Mouse (Mus musculus) erythroblast, embryonic 14.5 days (primary cell): ENCODE results near the gene Stard10. TPM values are rescaled to one million over a fixed set of nuclear protein-coding genes. Genes with fewer than 3 reads are reported as not detected.

Experiments used
- H3K27me3 ChIP-seq: 2 replicates; pipeline ENCODE4 v1.6.1; 2012; ENCODE audit warnings: inconsistent platforms; ENCODE audit not compliant: control insufficient read depth
- H3K36me3 ChIP-seq: 2 replicates; pipeline ENCODE4 v1.6.1; 2012; ENCODE audit warnings: mild to moderate bottlenecking, inconsistent platforms; ENCODE audit not compliant: control insufficient read depth
- H3K4me1 ChIP-seq: 2 replicates; pipeline ENCODE4 v1.6.1; 2012; ENCODE audit warnings: inconsistent platforms; ENCODE audit not compliant: control insufficient read depth
- H3K4me3 ChIP-seq: replicated peaks from 2 replicates; pipeline ENCODE3; 2012; ENCODE audit warnings: moderate library complexity, mild to moderate bottlenecking, inconsistent platforms
- H3K9me3 ChIP-seq: 2 replicates; pipeline ENCODE4 v1.6.1; 2012; ENCODE audit warnings: low read length, inconsistent platforms, mixed read lengths; ENCODE audit not compliant: control insufficient read depth
- GATA1 ChIP-seq: IDR thresholded peaks from 2 replicates; pipeline ENCODE4 v1.6.1; 2012; ENCODE audit warnings: low read length, inconsistent platforms, mixed read lengths
- TAL1 ChIP-seq: IDR thresholded peaks from 3 replicates; pipeline ENCODE4 v1.6.1; 2012; ENCODE audit warnings: low read length, inconsistent platforms, mixed read lengths
- polyA plus RNA-seq: library from polyadenylated mRNA; stranded (reverse); fragments of >175 nt; gene quantifications from 2 replicates; pipeline ENCODE4 v1.2.3, GENCODE M21; 2012

The Stard10 gene
- polyA plus RNA-seq, 1 experiment = 63.0 TPM

DNA sequence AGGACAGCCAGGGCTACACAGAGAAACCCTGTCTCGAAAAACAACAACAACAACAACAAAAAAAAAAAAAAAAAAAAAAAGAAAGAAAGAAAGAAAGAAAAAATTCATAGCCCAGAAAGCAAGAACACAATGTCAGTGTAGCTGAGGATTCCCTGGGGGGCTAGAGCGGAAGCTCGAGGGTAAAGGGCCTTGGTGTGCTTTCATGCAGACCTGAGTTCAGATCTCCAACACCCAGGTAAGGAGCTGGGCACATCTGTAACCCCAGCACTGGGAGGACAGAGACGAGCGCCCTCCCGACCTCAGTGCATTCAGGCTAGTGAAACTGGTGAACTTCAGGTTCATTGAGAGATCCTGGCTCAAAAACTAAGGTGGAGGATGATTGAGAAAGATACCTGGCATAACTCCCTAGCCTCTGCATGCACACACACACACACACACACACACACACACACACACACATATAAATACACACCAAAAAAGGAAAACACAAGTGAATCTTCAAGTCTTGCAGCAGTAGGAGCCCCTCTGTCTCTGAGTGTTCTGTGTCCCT lies 38.7 kb downstream of the Stard10 start:
- TF ChIP-seq GATA1 = no peak
- TF ChIP-seq TAL1 = no peak
- H3K4me3 ChIP-seq = no peak overlapping the region
- H3K9me3 ChIP-seq = no peaks in the 10 kb centered on the region
- peaks cover 7% of the 10 kb centered on the region for H3K4me1 ChIP-seq
- no peaks in the 10 kb centered on the region for H3K27me3 ChIP-seq
- H3K36me3 ChIP-seq = no peaks in the 10 kb centered on the region

DNA sequence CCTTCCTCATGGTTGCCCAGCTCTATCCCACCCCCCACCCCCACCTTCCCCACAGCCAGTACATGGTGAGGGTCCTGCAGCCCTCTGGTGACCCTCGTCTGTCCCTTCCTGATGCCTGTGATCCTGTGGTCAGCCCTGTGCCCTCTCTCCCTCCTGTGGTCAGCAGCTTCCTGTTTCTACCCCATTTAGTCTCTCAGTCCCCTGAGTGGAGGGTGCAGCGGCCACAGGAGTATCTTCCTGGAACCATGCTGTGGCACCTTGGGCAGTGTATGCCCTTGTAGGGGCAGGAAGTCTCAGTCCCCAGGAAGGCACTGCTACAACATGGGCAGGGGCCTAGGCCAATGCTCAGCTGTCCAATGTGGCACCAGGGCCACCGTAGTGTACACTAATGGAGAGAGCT lies 40.0 kb downstream of the Stard10 start:
- H3K4me3 ChIP-seq = no peak overlapping the region
- H3K9me3 ChIP-seq = no peaks in the 10 kb centered on the region
- H3K36me3 ChIP-seq = no peaks in the 10 kb centered on the region
- no peaks in the 10 kb centered on the region for H3K27me3 ChIP-seq
- peaks cover 7% of the 10 kb centered on the region for H3K4me1 ChIP-seq
- no peak for TF ChIP-seq TAL1
- TF ChIP-seq GATA1 = no peak

DNA sequence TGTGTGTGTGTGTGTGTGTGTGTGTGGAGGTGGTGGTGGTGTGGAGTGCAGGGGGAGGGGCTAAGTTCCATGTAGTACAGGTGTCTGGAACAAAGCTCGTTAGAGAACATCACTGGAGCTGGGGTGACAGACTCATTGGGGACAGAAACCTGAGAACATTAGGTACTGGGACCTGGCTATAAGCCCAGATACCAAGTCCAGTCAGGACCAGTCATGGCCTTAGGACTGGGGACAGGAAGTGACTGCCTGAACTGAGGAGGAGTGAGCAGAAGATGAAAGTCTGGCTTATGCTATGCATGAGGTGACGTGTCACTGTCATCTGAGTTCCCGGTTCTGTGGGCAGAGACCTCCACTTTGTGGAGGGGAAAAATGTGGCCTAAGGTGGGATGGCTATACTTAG lies 43.5 kb downstream of the Stard10 start:
- H3K9me3 ChIP-seq = no peaks in the 10 kb centered on the region
- TF ChIP-seq TAL1 (no peak), GATA1 (no peak)
- H3K36me3 ChIP-seq = no peaks in the 10 kb centered on the region
- H3K4me3 ChIP-seq = no peak overlapping the region
- H3K27me3 ChIP-seq = no peaks in the 10 kb centered on the region
- H3K4me1 ChIP-seq = peaks cover 5% of the 10 kb centered on the region

DNA sequence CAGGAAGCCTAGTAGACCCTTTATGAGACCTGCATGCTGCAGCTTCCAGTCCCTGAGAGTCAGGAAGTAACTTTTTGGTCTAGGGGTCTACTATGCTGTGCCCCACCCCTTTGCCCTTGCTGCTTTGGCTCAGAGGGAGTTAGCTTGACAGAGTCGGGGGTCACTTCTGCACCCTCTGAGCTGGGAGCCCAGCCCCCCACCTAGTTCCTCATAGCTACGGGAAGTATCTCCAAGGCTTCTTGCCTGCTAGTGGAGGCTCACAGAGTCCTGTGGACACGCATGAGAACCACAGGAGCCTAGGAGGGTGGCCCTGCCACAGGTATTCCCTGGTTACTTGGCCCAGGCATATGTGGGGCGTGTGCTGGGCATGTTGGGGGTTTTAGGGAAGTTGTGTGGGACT lies 44.1 kb downstream of the Stard10 start:
- Histone ChIP-seq H3K4me1 (peaks cover 5% of the 10 kb centered on the region), H3K4me3 (no peak overlapping the region)
- no peak for TF ChIP-seq GATA1

DNA sequence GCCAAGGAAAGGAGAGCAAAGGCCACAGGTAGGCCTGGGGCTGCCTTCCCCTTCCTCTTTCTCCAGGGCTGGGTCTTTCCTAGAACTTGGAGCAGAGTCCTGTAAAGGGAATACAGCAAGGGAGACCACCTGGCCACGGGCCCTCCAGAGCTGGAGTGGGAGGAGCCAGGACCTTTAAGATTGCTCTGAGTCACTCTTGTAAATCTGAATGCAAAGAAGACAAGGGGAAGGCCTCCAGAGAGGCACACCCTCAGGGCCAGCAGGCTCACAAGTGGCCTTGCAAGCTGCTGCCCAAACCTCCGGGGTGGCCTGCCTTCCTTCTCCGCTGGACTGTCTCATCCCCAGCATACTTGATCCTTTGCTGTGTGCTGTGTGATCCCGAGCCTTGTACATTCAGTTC lies 44.9 kb downstream of the Stard10 start:
- H3K36me3 ChIP-seq = no peaks in the 10 kb centered on the region
- peaks cover 4% of the 10 kb centered on the region for H3K4me1 ChIP-seq
- no peak for TF ChIP-seq GATA1
- no peak for TF ChIP-seq TAL1
- H3K9me3 ChIP-seq = no peaks in the 10 kb centered on the region
- no peaks in the 10 kb centered on the region for H3K27me3 ChIP-seq
- H3K4me3 ChIP-seq = no peak overlapping the region

More for the DNA sequence above, 44.1 kb downstream of the Stard10 start:
- Histone ChIP-seq H3K9me3 (no peaks in the 10 kb centered on the region), H3K27me3 (no peaks in the 10 kb centered on the region), H3K36me3 (no peaks in the 10 kb centered on the region)

DNA sequence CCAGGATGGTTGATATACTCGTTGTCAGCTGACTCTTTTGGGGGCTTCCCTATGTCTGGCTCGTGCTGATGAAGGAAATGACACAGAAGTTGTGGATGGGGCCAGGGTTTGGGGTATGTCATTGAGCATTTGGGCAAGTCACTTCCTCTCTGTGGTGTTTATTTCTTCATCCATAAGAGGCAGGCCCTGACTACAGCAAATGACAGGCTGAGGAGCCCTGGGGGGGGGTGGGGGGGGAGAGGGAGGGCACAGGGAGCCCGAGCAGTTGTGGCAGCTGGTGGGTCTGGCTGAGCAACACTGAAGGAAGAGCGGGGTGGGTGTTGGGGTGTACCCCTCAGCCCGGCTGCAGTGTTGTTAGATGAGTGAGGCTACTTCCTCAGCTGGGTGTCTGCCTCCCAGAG lies 45.9 kb downstream of the Stard10 start:
- Histone ChIP-seq H3K4me3 (no peak overlapping the region), H3K27me3 (no peaks in the 10 kb centered on the region), H3K9me3 (no peaks in the 10 kb centered on the region), H3K4me1 (no peaks in the 10 kb centered on the region), H3K36me3 (no peaks in the 10 kb centered on the region)
- TF ChIP-seq TAL1 (no peak), GATA1 (no peak)

DNA sequence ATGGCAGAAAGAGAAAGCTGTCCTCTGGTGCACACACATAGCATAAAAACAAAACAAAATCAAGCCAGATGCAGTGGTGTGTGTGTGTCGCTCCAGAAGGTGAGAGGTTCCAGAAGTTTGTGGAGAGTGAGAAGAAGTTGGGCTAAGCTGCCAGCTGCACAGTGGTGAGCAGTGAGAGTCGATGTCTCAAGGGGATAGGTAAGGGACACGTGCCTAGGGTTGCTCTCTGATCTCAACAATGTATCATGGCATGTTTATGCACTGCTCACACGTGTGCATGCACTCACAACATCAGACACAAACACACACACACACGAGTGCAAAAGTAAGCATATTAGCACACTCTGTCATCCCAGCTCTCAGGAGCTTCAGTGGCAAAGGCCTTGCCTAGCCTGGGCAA lies 47.0 kb downstream of the Stard10 start:
- no peak for TF ChIP-seq TAL1
- no peak for TF ChIP-seq GATA1
- Histone ChIP-seq H3K9me3 (no peaks in the 10 kb centered on the region), H3K4me3 (no peak overlapping the region), H3K36me3 (no peaks in the 10 kb centered on the region), H3K4me1 (no peaks in the 10 kb centered on the region), H3K27me3 (no peaks in the 10 kb centered on the region)

DNA sequence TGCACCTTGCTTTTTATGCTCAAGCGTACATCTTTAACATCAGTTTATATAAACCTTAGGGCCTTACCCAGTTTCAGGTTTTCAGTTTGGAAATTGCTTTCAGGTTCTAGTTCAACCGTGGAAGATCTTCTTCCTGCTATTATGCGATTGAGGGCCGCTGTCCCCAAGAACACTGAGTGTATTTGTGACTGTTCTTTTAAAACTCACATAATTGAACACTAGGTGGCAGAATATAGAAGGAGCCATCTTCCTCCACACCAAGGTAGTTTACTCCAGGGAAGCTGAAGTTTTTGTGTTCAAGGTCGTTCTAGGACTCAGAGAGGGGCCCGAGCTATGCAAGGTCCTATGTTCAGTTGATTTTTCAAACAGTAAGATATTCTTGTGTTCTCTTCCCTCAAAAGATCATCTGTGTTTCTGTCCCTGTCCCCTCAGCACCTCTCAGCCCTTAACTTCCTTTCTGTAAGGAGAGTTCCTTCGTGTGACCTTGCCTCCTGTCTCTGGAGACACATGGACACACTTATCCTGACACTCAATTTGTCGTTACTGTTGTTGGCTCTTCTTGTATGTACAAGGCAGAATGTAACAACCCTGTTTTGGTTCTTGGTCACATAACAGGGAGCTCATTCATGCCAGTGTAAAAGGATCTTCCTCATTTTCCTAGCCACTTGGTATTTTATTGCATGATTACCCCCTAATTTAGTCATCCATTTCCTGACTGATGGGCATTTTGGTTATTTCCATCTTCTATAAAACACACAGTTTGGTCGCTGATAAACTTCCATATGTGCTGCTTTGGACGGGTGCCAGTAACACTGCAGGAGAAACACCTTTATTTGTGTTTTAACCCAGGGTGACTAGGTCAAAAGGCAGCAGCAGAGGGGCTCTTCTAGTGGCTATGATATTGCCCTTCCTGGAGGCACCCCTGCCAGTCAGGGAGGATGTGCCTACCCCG lies 51.3 kb downstream of the Stard10 start:
- Histone ChIP-seq H3K4me3 (no peak overlapping the region), H3K36me3 (peaks cover 6% of the 10 kb centered on the region), H3K4me1 (no peaks in the 10 kb centered on the region), H3K27me3 (no peaks in the 10 kb centered on the region), H3K9me3 (peaks cover 2% of the 10 kb centered on the region)
- TF ChIP-seq TAL1 (no peak), GATA1 (no peak)

DNA sequence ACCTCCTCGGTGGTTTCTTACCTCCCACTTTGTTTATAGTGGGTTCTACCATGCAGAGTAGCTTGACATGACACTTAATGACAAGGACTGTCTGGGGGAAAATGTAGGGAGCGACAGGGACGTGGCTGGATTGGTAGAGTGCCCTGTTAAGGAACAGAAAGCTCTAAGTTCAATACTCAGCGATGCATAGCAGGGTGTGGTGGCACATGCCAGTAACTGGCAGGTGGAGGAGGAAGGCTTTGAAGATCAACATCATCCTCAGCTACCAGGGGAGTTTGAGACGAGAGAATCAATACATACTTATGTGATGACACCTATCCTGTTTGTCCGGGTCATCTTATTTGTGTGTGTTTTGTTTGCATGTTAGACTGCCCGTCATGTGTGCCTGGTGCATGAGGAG lies 52.8 kb downstream of the Stard10 start:
- Histone ChIP-seq H3K4me3 (no peak overlapping the region), H3K9me3 (peaks cover 2% of the 10 kb centered on the region), H3K27me3 (no peaks in the 10 kb centered on the region), H3K4me1 (no peaks in the 10 kb centered on the region), H3K36me3 (peaks cover 8% of the 10 kb centered on the region)
- TF ChIP-seq TAL1 (no peak), GATA1 (no peak)
